Mouse (Mus musculus) hindlimb bud, embryonic 11.5 days (tissue): Measurements from ENCODE around the gene Lnpep.
"Not testable (repeated sequence)": the region's sequence is repeated elsewhere in the genome, so short reads cannot be mapped to it uniquely, and the experiment has no call there.

Experiments used
- DNase-seq: peaks from one replicate; pipeline ENCODE4 v3.0.0-alpha.2; 2012; ENCODE audit warnings: low read depth, low spot score; ENCODE audit errors: extremely low spot score

Gene Lnpep

GRCm38 (mm10) chr17:17496730-17497129 is 128.1 kb downstream of the Lnpep start:
- no peak for DNase-seq

GRCm38 (mm10) chr17:17496234-17496633 is 128.6 kb downstream of the Lnpep start:
- DNase-seq: not testable (repeated sequence)

- DNase-seq: no peak
Observed at GRCm38 (mm10) chr17:17492116-17492515, 132.7 kb downstream of the Lnpep start.

- no peak for DNase-seq
Observed at GRCm38 (mm10) chr17:17491622-17492001, 133.2 kb downstream of the Lnpep start.

GRCm38 (mm10) chr17:17490820-17491621 is 133.8 kb downstream of the Lnpep start:
- peak; percentile 94 for DNase-seq

- no peak for DNase-seq
Observed at GRCm38 (mm10) chr17:17485789-17486188, 139.1 kb downstream of the Lnpep start.
